Mouse (Mus musculus) cerebellum, adult 2 months (tissue): ENCODE measurements around the gene Fbxw2.
"Not testable (repeated sequence)": the region's sequence is repeated elsewhere in the genome, so short reads cannot be mapped to it uniquely, and the experiment has no call there.

ENCODE experiments used
- CTCF ChIP-seq: fragments of 200-500 bp; IDR thresholded peaks from 2 replicates; pipeline ENCODE4 v1.5.1; 2011; ENCODE audit warnings: low read depth, mild to moderate bottlenecking, control low read depth, low read length, moderate library complexity, borderline replicate concordance; ENCODE audit not compliant: insufficient read depth
- POLR2A ChIP-seq: fragments of 200-500 bp; IDR thresholded peaks from 2 replicates; pipeline ENCODE4 v1.6.1; 2011; ENCODE audit warnings: low read length, control low read depth, borderline replicate concordance; ENCODE audit not compliant: insufficient read depth

DNA sequence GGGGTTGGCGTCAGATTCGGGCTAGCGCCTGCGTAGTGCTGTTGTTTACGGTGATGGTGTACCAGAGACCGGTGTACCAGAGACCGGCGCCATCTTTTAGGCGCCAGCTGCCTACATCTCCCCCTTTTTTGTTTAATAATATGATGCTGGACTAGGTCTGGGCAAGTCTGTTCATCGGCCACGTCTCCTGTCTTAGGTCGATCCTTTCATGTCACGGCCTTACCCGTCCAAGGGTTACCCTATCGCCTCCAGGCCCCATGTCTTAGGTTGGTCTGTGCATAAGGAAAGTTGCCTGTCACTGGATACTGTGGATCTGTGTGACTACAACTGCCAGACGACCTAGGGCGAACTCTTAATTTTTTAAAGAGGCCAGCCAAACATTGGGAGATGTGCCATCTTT is 4.0 kb upstream of the Fbxw2 start:
- not testable (repeated sequence) for TF ChIP-seq CTCF, POLR2A
